Mouse (Mus musculus): ENCODE measurements around the gene Nr5a2. TPM values are rescaled to one million over a fixed set of nuclear protein-coding genes. Genes with fewer than 3 reads are reported as not detected.

Gene Nr5a2
- polyA plus RNA-seq, 1 experiment from 2014 or later = 2.4 TPM

DNA sequence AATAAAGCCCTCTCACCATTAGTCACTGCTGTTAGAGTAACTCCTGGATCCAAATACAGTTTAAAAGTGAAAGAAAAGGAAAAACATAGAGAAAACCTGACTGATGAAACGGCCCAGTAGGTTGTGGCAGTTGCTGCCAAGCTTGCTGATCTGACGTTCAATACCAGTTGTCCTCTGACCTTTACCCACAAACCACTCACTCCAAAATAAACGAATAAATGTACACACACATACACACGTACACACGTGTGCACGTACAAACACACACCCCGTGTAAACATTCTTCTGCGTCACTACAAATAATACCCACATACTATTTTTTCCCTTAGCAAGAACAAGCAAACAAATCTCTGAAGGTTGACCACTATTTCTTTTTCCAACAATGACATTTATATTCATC, 64.4 kb downstream of the Nr5a2 start:
- Histone ChIP-seq H3K9ac (no peak overlapping the region), H3K9me3 (no peaks in the 10 kb centered on the region), H3K4me1 (peaks cover 14% of the 10 kb centered on the region; the same call in 1 of the 2 replicates), H3K36me3 (no peaks in the 10 kb centered on the region), H3K27ac (no peak overlapping the region), H3K27me3 (no peaks in the 10 kb centered on the region), H3K4me3 (no peak overlapping the region), H3K4me2 (no peak overlapping the region)
- WGBS = 65% methylated on average over 8 of the region's 8 CpGs
- no peak for ATAC-seq (ENCODE audit: borderline replicate concordance, extremely low read depth, low FRiP score, low TSS enrichment)

DNA sequence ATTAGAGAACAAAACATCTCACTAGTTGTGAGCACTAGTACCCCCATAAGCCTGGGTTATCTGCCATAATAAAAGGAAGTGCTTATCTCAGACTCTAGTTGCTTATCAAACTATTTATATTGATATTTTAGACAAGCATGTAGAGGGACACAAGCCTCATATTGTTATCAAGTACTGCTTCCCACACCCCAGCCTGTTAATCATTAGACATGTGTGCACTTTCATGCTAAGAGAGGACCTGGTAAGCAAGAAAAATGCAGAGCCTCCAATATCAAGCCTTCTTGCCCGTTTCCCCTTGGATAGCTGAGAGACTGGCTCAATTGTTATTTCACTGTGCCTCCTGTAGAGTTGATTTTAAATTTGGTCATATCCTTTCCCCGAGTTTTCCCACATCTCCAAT, 65.5 kb downstream of the Nr5a2 start:
- no peak overlapping the region for H3K4me3 ChIP-seq
- H3K27ac ChIP-seq = no peak overlapping the region
- peaks cover 20% of the 10 kb centered on the region for H3K4me1 ChIP-seq
- H3K36me3 ChIP-seq = no peaks in the 10 kb centered on the region
- no peaks in the 10 kb centered on the region for H3K9me3 ChIP-seq
- no peak overlapping the region for H3K9ac ChIP-seq
- no peaks in the 10 kb centered on the region for H3K27me3 ChIP-seq
- 45% methylated on average over 2 of the region's 2 CpGs for WGBS
- H3K4me2 ChIP-seq = no peak overlapping the region
- no peak for ATAC-seq (ENCODE audit: borderline replicate concordance, extremely low read depth, low FRiP score, low TSS enrichment)

GRCm38 (mm10) chr1:136893162-136893561, 67.1 kb downstream of the Nr5a2 start:
- Histone ChIP-seq H3K4me3 (no peak overlapping the region), H3K27ac (no peak overlapping the region), H3K4me1 (peaks cover 18% of the 10 kb centered on the region), H3K4me2 (no peak overlapping the region), H3K9me3 (no peaks in the 10 kb centered on the region), H3K9ac (no peak overlapping the region), H3K27me3 (no peaks in the 10 kb centered on the region), H3K36me3 (no peaks in the 10 kb centered on the region)
- ATAC-seq (ENCODE audit: borderline replicate concordance, extremely low read depth, low FRiP score, low TSS enrichment) = no peak
- WGBS = 85% methylated on average over 5 of the region's 6 CpGs

DNA sequence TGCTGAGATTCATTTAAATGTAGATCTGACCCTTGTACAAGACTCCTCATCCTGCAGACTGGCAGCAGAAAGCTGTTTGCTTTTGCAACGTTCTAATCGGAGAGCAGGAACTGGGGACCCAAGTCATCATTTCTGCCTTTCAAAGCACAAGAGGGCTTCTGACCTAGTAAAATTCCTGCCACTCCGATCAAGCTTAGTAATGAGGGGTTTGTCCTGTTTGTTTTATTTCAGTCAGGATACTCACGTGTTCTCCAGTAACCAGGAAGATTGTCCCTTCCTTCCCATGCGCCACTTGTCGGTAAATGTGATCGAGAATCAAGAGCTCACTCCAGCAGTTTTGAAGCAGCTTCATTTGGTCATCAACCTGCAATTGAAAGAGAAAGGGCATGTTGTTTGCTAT, 69.8 kb downstream of the Nr5a2 start:
- Histone ChIP-seq H3K27me3 (no peaks in the 10 kb centered on the region), H3K9me3 (no peaks in the 10 kb centered on the region), H3K36me3 (no peaks in the 10 kb centered on the region), H3K9ac (no peak overlapping the region), H3K4me2 (peak overlapping the region; percentile 38), H3K4me1 (peaks cover 8% of the 10 kb centered on the region; the same call in 1 of the 2 replicates), H3K27ac (no peak overlapping the region), H3K4me3 (no peak overlapping the region)
- WGBS = 34% methylated on average over 7 of the region's 7 CpGs
- ATAC-seq (ENCODE audit: borderline replicate concordance, extremely low read depth, low FRiP score, low TSS enrichment) = no peak

- Histone ChIP-seq H3K4me3 (no peak overlapping the region), H3K4me2 (no peak overlapping the region), H3K36me3 (no peaks in the 10 kb centered on the region), H3K9ac (no peak overlapping the region), H3K27ac (no peak overlapping the region), H3K27me3 (no peaks in the 10 kb centered on the region), H3K9me3 (no peaks in the 10 kb centered on the region), H3K4me1 (peaks cover 8% of the 10 kb centered on the region; the same call in 1 of the 2 replicates)
- WGBS = 75% methylated on average over 6 of the region's 6 CpGs
- ATAC-seq (ENCODE audit: borderline replicate concordance, extremely low read depth, low FRiP score, low TSS enrichment) = no peak
Measured at GRCm38 (mm10) chr1:136888704-136889103, 71.5 kb downstream of the Nr5a2 start.

GRCm38 (mm10) chr1:136886678-136887077, 73.6 kb downstream of the Nr5a2 start:
- ATAC-seq (ENCODE audit: borderline replicate concordance, extremely low read depth, low FRiP score, low TSS enrichment) = no peak
- Histone ChIP-seq H3K9ac (no peak overlapping the region), H3K27ac (no peak overlapping the region), H3K9me3 (no peaks in the 10 kb centered on the region), H3K36me3 (no peaks in the 10 kb centered on the region), H3K4me3 (no peak overlapping the region), H3K4me2 (peak overlapping the region; percentile 4; the same call in 1 of the 2 replicates), H3K27me3 (no peaks in the 10 kb centered on the region), H3K4me1 (peaks cover 8% of the 10 kb centered on the region; the same call in 1 of the 2 replicates)
- WGBS = 17% methylated on average over 6 of the region's 6 CpGs

- H3K4me3 ChIP-seq = no peak overlapping the region
- H3K36me3 ChIP-seq = no peaks in the 10 kb centered on the region
- no peak overlapping the region for H3K4me2 ChIP-seq
- 89% methylated on average over 13 of the region's 13 CpGs for WGBS
- H3K9ac ChIP-seq = no peak overlapping the region
- H3K4me1 ChIP-seq = no peaks in the 10 kb centered on the region
- no peaks in the 10 kb centered on the region for H3K27me3 ChIP-seq
- no peak for ATAC-seq (ENCODE audit: borderline replicate concordance, extremely low read depth, low FRiP score, low TSS enrichment)
- H3K9me3 ChIP-seq = no peaks in the 10 kb centered on the region
- no peak overlapping the region for H3K27ac ChIP-seq
Measured at GRCm38 (mm10) chr1:136883458-136884174, 76.6 kb downstream of the Nr5a2 start.

DNA sequence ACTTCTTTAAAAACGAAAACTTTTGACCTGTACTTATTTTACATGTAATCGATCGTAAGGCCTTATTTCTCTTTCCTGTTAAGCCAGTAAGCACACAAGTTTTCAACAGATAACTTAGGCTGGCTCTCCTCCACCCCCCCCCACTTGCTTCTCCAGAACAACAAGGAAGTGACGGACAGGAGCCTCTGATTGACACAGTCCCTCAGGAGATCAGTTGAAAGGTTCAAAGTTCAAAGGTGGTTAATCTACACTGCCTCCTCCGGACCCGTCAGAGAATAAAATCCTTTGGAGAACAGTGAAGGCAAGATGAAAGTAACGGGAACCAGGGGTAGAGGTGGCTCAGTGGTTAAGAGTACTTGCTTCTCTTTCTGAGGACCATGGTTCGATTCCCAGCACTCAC, 80.0 kb downstream of the Nr5a2 start:
- no peak for ATAC-seq (ENCODE audit: borderline replicate concordance, extremely low read depth, low FRiP score, low TSS enrichment)
- no peak overlapping the region for H3K4me3 ChIP-seq
- no peaks in the 10 kb centered on the region for H3K36me3 ChIP-seq
- no peaks in the 10 kb centered on the region for H3K9me3 ChIP-seq
- no peak overlapping the region for H3K9ac ChIP-seq
- no peak overlapping the region for H3K27ac ChIP-seq
- no peaks in the 10 kb centered on the region for H3K4me1 ChIP-seq
- WGBS = 90% methylated on average over 8 of the region's 8 CpGs
- no peak overlapping the region for H3K4me2 ChIP-seq
- no peaks in the 10 kb centered on the region for H3K27me3 ChIP-seq

- Histone ChIP-seq H3K27ac (no peak overlapping the region), H3K4me2 (no peak overlapping the region), H3K4me3 (no peak overlapping the region), H3K9ac (no peak overlapping the region), H3K36me3 (no peaks in the 10 kb centered on the region), H3K9me3 (no peaks in the 10 kb centered on the region), H3K27me3 (no peaks in the 10 kb centered on the region), H3K4me1 (no peaks in the 10 kb centered on the region)
- WGBS = 81% methylated on average over 3 of the region's 3 CpGs
- no peak for ATAC-seq (ENCODE audit: borderline replicate concordance, extremely low read depth, low FRiP score, low TSS enrichment)
Measured at GRCm38 (mm10) chr1:136875006-136875405, 85.2 kb downstream of the Nr5a2 start.

- no peaks in the 10 kb centered on the region for H3K9me3 ChIP-seq
- no peaks in the 10 kb centered on the region for H3K36me3 ChIP-seq
- no peak overlapping the region for H3K4me2 ChIP-seq
- H3K4me3 ChIP-seq = no peak overlapping the region
- 38% methylated on average over 6 of the region's 6 CpGs for WGBS
- no peak for ATAC-seq (ENCODE audit: borderline replicate concordance, extremely low read depth, low FRiP score, low TSS enrichment)
- H3K4me1 ChIP-seq = peaks cover 6% of the 10 kb centered on the region; the same call in 1 of the 2 replicates
- H3K27me3 ChIP-seq = no peaks in the 10 kb centered on the region
- H3K9ac ChIP-seq = no peak overlapping the region
- no peak overlapping the region for H3K27ac ChIP-seq
Measured at GRCm38 (mm10) chr1:136868955-136869354, 91.3 kb downstream of the Nr5a2 start.

DNA sequence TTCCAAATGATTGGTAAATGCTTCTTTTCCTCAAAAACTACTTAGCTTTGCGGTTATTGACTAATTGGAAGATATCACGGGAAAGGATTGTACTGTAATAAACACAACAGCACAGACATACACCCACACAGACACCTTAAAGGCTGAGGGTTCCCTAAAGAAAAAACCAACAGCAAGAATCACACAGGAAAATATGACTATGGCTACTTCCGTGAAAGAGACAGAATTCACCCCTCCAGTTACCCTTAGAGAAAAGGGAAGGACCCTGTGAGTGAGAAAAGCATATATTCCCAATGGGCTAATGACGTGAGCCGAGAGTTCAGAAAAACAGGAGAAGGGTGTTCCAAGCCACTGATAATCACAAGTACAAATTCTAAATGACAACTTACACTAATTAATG, 92.0 kb downstream of the Nr5a2 start:
- Histone ChIP-seq H3K27ac (no peak overlapping the region), H3K36me3 (no peaks in the 10 kb centered on the region), H3K9ac (no peak overlapping the region), H3K9me3 (no peaks in the 10 kb centered on the region), H3K4me3 (no peak overlapping the region), H3K4me1 (peaks cover 6% of the 10 kb centered on the region; the same call in 1 of the 2 replicates), H3K4me2 (no peak overlapping the region), H3K27me3 (no peaks in the 10 kb centered on the region)
- ATAC-seq (ENCODE audit: borderline replicate concordance, extremely low read depth, low FRiP score, low TSS enrichment) = no peak
- WGBS = 80% methylated on average over 5 of the region's 5 CpGs

- Histone ChIP-seq H3K27ac (no peak overlapping the region), H3K27me3 (no peaks in the 10 kb centered on the region), H3K9ac (no peak overlapping the region), H3K36me3 (no peaks in the 10 kb centered on the region), H3K4me3 (no peak overlapping the region), H3K4me2 (no peak overlapping the region), H3K4me1 (peaks cover 6% of the 10 kb centered on the region; the same call in 1 of the 2 replicates), H3K9me3 (no peaks in the 10 kb centered on the region)
- ATAC-seq (ENCODE audit: borderline replicate concordance, extremely low read depth, low FRiP score, low TSS enrichment) = no peak
- WGBS = 59% methylated on average over 9 of the region's 9 CpGs
Measured at GRCm38 (mm10) chr1:136866481-136867092, 93.7 kb downstream of the Nr5a2 start.
